Mouse (Mus musculus): Measurements from ENCODE around the gene Cfap52.

Cfap52 gene

GRCm38 (mm10) chr11:67965242-67965883 lies at the start of gene Cfap52:
Cfap52 (minus strand) TSS chr11:67965651.
- peak; percentile 90 for DNase-seq

- DNase-seq = no peak
These were observed 46.8 kb upstream of the Cfap52 start for GRCm38 (mm10) chr11:68012207-68012606.

DNA sequence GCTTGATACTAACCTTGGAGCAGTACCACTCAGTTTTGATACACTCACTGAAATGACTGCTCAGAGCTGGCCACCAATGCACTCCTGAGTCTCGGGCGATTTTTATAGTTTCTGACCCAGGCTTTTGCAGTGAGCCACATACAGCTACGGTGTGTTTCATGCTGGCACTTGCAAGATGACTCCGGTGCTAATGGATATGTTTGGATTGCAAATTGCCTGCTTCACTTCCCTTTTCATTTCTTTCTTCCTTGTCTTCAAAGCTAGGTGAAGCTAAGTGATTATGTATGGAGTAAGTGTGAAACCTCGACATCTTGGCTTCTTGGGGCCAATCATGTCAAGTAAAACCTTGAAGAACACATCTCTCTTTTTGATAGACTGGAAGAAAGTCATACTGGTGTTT lies 43.9 kb upstream of the Cfap52 start:
- DNase-seq = no peak

DNA sequence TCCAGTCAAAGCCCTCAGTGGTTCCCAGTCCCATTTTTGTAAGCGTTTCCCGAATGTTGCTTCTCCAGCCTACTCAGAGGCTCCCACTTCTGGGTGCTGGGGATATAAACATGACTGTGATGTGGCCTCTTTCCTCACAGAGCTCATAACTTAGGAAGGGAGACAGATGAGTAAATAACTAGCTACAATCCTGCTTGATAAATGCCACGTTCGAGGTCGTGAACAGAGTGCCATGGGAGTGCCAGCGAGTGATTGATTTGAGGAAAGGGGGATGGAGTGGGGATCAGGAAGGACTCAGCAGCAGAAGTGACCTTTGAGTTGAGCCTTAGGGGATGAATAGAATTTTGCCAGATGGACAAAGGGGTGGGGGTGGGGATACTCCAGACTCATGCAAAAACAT lies 42.2 kb upstream of the Cfap52 start:
- no peak for DNase-seq

DNA sequence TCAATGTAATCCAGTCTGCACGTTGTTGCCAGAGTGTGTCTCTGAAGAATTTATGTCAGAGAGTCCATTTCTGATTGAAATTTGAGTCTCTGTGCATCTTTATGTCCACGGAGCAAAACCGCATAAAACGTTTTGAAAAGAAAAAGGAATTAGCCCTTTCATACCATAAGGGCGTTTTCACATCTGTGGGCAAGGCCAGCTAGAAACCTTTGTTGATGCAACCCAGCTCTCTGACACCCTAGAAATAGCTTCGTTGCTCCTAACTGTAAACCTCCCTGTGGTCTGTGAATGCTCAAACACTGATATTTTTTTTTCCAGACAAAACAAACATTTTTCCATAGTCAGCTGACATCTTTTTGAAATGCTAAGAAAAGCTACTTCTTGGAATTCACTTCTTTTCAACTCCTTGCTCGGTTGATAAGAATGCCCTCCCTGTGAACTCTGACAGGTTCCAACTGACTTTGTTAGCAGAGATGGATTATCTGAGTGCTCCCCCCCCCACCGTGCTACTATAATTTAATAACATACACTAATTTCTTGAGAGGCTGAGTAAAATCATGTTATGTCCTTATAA lies 40.9 kb upstream of the Cfap52 start:
- no peak for DNase-seq

DNA sequence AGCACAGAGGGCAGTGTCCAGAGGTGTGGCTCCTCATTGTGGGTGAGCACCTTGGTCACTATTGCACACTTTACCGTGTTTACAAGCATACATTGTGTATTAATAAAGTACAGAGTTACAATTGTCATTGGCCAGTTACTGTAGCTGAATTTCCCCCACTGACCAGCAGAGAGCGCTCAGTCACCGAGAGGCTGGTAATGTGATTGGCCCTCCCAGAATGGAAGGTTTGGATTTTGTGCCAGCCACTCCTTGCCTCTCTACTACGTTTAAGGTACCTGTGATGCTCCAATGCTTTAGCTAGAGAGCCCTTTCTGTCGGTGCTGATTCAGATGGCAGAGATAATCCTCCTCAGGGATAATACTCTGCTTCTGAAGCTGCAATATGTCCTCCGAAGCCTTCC lies 38.7 kb upstream of the Cfap52 start:
- DNase-seq = peak; percentile 73

- DNase-seq = peak; percentile 8
These were observed 34.2 kb upstream of the Cfap52 start for GRCm38 (mm10) chr11:67999629-68000028.

DNA sequence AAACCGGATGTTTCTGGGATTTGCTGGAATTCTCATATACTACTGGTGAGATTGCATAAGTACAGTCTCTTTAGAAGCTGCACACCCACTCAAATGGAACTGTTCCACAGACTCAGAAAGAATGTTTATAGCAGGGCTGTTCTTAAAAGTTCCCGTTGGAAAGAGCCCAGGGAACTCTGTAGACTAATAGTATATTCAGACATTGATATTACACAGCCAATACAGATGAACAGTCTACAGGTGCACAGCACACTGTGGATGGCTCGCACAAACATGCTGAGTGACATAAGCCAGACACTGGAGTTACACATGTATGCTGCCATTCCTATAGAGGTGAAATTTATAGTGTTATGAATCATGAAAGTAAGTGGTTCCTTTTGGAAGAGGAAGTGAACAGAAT lies 33.5 kb upstream of the Cfap52 start:
- DNase-seq = no peak

GRCm38 (mm10) chr11:67995965-67996364 lies 30.5 kb upstream of the Cfap52 start:
- no peak for DNase-seq

DNA sequence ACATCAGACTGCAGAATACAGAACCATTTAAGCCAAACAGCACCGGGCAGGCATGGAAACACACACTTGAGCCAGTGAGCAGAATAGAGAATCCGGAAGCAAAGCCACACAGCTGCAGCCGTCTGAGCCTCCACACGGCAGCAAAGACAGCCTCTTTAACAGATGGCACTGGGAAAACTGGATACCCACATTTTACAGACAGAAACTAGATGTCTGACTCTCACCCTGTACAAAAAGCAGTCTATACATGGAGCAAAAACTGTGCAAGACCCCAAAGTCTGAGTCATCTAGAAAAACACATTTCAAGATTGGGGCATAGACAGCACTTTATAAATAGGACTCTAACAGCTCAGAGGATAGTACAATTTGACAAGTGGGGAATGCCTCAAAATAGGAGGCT lies 25.8 kb upstream of the Cfap52 start:
- no peak for DNase-seq

DNA sequence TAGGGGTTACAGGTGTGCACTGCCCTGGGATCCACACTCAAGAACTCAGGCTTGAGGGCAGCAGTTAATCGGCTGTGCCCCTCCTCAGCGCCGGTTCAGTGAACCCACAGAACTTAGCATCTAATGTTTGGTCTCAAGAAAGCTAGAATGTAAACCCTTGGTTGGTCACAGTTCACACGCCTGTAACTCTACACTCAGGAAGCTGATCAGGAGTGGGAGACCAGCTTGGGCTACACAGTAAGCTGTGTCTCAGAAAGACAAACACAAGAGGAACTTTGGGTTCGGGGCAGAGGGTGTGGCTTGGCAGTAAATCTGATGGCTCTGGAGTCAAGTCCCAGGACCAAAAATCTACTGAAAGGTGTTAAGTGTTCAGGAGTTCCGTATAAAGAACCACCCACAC lies 18.1 kb upstream of the Cfap52 start:
- no peak for DNase-seq

GRCm38 (mm10) chr11:67975252-67975651 lies 9.8 kb upstream of the Cfap52 start:
- peak; percentile 55 for DNase-seq

DNA sequence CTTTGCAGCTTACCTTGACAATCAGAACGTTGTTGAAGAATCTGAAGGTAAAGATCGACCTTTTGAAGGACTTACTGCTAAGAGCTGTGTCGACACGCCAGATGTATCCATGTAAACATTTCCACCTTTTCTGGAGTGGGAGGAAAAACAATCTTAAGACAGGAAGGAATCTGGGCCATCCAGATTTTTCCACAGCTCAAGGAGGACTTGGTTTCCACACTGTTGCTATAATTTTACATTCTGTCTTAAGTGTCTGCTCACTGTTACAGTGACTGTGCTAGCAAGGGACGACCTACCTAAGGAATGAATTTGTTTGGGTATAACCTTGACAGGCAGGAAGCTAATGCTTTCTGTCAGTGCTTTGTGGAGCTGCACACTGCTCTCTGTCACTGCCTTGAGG lies 7.8 kb upstream of the Cfap52 start:
- DNase-seq = no peak

DNA sequence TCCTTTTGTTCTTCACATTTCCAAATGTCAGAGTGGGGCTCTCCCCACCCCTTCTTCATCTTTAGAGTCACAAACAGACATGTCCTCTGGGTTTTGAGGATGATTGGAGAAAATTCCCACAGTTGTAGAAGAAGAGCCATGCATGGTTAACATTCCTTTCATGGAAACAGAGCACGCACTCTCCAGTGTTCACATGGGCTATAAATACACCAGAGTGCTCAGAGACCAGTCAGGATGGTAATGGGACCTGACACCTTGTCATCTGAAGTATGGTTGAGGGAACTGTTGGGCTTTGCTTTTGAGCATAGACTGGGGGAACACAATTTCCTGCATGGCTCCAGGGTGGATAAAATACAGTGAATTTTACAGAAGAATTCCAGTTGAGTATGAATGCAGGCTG lies 7.2 kb upstream of the Cfap52 start:
- no peak for DNase-seq

GRCm38 (mm10) chr11:67967831-67968230 lies 2.4 kb upstream of the Cfap52 start:
- no peak for DNase-seq

GRCm38 (mm10) chr11:67965905-67966878 lies 741 bp upstream of the Cfap52 start, which contains the start of gene Stx8:
Stx8 (plus strand) TSS chr11:67966193.
- DNase-seq = peak; percentile 97

DNA sequence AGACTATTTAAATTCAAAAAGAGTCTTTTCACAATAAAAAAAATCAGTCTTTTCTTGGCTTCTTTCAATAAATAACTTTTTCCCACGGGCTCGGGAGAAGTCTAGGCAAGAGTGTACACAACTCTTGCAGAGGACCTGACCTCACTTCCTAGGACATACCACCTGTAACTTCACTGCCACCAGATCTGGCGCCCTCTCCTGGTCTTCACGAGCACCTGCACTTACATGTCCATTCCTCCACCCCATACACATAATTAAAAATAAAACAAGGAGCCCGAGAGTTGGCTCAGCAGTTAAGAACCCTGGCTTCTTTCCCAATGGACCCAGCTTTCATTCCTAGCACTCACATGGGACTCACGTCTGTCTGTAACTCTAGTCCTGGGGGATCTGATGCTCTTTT lies 1.3 kb downstream of the Cfap52 start:
- DNase-seq = no peak

- no peak for DNase-seq
These were observed 11.0 kb downstream of the Cfap52 start for GRCm38 (mm10) chr11:67954413-67954812.

GRCm38 (mm10) chr11:67953604-67954003 lies 11.8 kb downstream of the Cfap52 start:
- no peak for DNase-seq

DNA sequence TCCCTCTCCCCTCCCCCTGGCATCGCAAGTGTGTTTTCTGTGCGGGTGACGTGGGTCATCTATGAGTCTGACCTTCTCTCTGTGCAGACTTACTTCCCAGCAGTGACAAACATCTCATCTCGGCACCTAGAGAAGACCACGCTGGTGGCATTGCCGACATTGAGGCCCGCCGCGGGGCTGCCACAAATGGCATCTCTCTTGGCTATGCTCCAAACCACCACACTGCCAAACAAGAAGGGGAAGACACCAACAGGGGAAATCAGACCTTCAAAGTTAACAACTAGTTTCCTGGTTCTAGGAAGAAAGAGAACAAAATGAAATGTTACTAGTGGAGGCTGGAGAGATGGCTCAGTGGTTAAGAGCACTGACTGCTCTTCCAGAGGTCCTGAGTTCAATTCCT lies 16.0 kb downstream of the Cfap52 start:
- DNase-seq = no peak

DNA sequence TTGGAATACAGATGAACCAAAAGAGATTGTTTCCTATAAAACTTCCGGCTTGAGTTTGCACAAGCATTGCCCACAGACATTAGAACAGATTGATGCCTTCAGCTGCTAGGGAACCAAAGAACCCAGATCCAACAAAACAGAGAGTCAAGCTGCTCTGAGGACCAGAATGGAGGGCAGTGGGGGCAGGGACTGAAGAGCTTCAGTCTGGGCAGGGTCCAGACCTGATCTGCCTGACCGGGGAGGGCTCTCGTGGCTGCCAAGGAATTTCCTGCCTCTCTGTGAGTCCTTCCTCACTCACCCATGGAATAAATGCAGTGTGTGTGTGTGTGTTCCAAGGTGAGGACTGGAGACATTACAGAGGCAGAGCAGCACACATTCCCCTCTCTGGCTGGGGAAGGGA lies 17.2 kb downstream of the Cfap52 start:
- DNase-seq = no peak

DNA sequence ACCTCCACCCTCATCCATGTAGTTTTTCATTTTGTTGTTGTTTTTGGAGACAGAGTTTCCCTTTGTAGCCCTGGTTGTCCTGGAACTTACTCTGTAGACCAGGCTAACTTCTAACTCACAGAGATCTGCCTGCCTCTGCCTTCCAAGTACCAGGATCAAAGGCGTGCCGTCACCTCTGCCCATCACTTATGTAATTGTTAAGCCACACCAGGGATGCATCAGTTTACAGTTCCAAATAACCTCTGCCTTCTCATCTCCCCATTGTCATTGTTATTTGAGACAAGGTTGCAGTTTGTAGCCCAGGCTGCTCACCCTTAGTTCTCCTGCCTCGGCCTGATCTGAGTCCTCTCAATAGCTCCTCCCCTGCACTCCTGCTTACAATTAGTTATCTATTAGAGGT lies 33.3 kb downstream of the Cfap52 start:
- no peak for DNase-seq

GRCm38 (mm10) chr11:67926348-67927055 lies 38.9 kb downstream of the Cfap52 start:
- DNase-seq = no peak
